Mouse (Mus musculus) liver, embryonic 11.5 days (tissue): ENCODE measurements around the gene Fam83c. TPM values are rescaled to one million over a fixed set of nuclear protein-coding genes. Genes with fewer than 3 reads are reported as not detected.

Experiments
- ATAC-seq: fragments of 200-750 bp; cut with Nextera tagmentation; replicated peaks from 2 replicates; pipeline ENCODE4 v1.8.0; 2017; ENCODE audit warnings: moderate number of reproducible peaks, mild to moderate bottlenecking, moderate TSS enrichment, moderate library complexity; ENCODE audit not compliant: low FRiP score
- DNase-seq: peaks from one replicate; pipeline ENCODE4 v3.0.0-alpha.2; 2017; ENCODE audit warnings: low spot score
- H3K27ac ChIP-seq: fragments of 300-500 bp; sonication (generic); 2 replicates; pipeline ENCODE4 v1.5.1; 2014; ENCODE audit warnings: mild to moderate bottlenecking, low read depth, low read length, control low read depth
- H3K27me3 ChIP-seq: fragments of 300-500 bp; sonication (generic); replicated peaks from 2 replicates; pipeline ENCODE4 v1.6.1; 2014; ENCODE audit warnings: low read length, mixed read lengths; ENCODE audit not compliant: control insufficient read depth, insufficient read depth
- H3K36me3 ChIP-seq: fragments of 300-500 bp; sonication (generic); 2 replicates; pipeline ENCODE4 v1.6.1; 2014; ENCODE audit warnings: mild to moderate bottlenecking, low read length, moderate library complexity, mixed read lengths; ENCODE audit not compliant: control insufficient read depth, insufficient read depth
- H3K4me1 ChIP-seq: fragments of 300-500 bp; sonication (generic); replicated peaks from 2 replicates; pipeline ENCODE4 v1.6.1; 2014; ENCODE audit warnings: low read length, mixed read lengths; ENCODE audit not compliant: control insufficient read depth, insufficient read depth
- H3K4me2 ChIP-seq: fragments of 300-500 bp; sonication (generic); 2 replicates; pipeline ENCODE4 v1.6.1; 2014; ENCODE audit warnings: mild to moderate bottlenecking, control low read depth, moderate library complexity
- H3K4me3 ChIP-seq: fragments of 300-500 bp; sonication (generic); 2 replicates; pipeline ENCODE4 v1.5.1; 2014; ENCODE audit warnings: low read depth, low read length, control low read depth
- H3K9ac ChIP-seq: fragments of 300-500 bp; sonication (generic); 2 replicates; pipeline ENCODE4 v1.6.1; 2014; ENCODE audit warnings: low read depth, low read length, control low read depth
- H3K9me3 ChIP-seq: fragments of 300-500 bp; sonication (generic); 2 replicates; pipeline ENCODE4 v1.6.1; 2016; ENCODE audit warnings: low read length, inconsistent platforms, mixed read lengths; ENCODE audit not compliant: control insufficient read depth
- WGBS: fragments of 180-500 bp; shearing (Covaris S2); extraction: QIAGEN DNeasy Blood & Tissue Kit; methylation state at CpG from one replicate; pipeline ENCODE4 v1.1.7; 2014; 5-methylcytosine and 5-hydroxymethylcytosine counted together
- polyA plus RNA-seq: library from polyadenylated mRNA; unstranded; fragments of >200 nt; fragmentation: Nextera tagmentation; extraction: Ambion mirVana; gene quantifications from 2 replicates; pipeline ENCODE4 v1.2.1, GENCODE M21; 2014

Gene Fam83c
- 0.13 and 0.30 TPM in 2 replicates for polyA plus RNA-seq

DNA sequence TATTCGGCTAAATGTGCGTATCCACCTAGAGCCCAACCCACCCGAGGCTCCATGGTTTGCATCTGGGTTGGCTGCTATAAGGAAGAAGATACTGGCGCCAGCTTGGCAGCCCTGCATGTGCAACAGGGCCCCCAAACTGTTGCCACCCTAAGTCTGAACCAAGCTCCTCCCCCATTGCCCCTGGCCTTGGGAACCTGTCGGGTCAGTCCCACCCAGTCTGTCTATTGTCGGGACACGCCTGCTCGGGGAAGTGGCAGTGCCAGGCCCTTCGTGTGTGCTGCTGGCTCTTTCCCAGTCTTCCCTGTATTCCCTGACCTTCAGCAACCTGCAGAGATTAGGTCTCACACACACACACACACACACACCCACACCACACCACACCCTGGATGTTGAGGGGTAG is at the start of gene Fam83c:
Fam83c (minus strand) TSS at position 123 of the 400 bp plus-strand sequence.
- no peak for ATAC-seq
- Histone ChIP-seq H3K9me3 (no peaks in the 10 kb centered on the region), H3K9ac (no peak within 1 kb of the TSS), H3K36me3 (no peaks in the 10 kb centered on the region), H3K4me3 (no peak within 1 kb of the TSS), H3K27ac (no peak within 1 kb of the TSS), H3K4me1 (no peaks in the 10 kb centered on the region; the same call in 1 of the 2 replicates), H3K4me2 (no peak within 1 kb of the TSS), H3K27me3 (no peaks in the 10 kb centered on the region)
- no peak for DNase-seq
- 66% methylated on average over 9 of the region's 9 CpGs for WGBS

DNA sequence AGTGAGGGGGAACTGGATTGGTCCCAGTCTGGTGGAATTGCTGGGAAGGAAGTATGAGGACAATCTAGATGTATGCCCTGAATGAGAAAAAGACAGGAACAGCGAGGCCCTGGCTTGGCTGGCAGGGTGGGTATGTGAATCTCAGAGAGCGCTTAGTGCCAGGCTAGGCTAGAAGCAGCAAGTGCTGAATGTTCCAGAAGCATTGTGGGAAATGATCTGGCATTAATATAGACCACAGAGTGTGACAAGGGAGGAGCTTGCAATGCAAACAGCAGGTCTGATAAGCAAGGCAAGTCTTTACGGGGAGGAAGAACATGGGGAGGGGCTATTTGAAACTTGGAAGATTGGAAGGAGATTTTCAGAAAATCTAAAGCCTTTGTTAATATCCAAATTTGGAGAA is 47.4 kb upstream of the Fam83c start:
- WGBS: 74% methylated on average over 3 of the region's 3 CpGs
- Histone ChIP-seq H3K4me1 (0 out of 2 replicates have a peak, but pooled peaks cover 5% of the 10 kb centered on the region), H3K4me3 (no peak overlapping the region), H3K4me2 (no peak overlapping the region), H3K27me3 (no peaks in the 10 kb centered on the region), H3K36me3 (peaks cover 8% of the 10 kb centered on the region; the same call in 1 of the 2 replicates), H3K9ac (no peak overlapping the region), H3K27ac (no peak overlapping the region), H3K9me3 (no peaks in the 10 kb centered on the region)
- no peak for ATAC-seq
- DNase-seq: no peak

DNA sequence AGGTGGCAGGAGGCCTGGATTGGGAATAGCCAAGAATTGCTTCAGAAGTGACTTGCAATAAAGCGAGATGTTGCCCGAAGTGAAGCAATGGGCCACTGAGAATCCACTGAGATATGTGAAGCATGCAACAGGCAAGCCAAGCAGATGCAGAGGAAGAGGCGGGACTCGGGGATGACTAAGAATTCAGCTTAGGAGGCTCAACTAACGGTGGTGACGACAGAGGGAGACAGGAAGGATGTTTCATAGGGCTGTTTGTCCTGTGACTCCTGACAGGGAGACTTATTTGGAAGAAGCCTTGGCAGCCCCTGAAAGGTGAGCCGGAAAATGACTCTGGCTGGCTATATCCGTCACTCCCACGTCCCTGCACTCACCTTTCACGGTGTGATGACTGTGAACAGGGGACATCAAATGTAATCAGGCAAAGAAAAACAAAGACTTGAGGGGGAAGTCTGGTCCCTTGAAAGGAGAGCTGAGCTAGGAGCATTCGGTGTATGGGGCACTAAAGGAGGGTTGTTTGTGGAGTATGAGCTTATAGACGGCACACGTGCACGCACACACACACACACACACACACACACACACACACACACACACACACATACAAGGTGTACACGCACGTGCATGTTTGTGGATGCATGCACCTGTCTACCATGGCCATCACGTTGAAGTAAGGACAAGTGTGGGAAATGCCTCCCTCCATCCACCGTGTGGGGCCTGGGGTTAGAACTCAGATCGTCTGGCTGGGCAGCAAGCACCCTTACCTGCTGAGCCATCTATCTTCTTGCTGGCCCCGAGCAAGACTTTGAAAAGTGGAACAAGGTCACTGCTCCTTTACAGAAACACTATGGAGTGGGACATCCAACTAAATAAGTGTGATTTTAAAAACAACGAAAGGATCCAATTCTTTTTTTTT is 44.6 kb upstream of the Fam83c start:
- no peak for DNase-seq
- no peaks in the 10 kb centered on the region for H3K27me3 ChIP-seq
- H3K9ac ChIP-seq: no peak overlapping the region
- no peak overlapping the region for H3K4me3 ChIP-seq
- H3K27ac ChIP-seq: no peak overlapping the region
- H3K4me1 ChIP-seq: 0 out of 2 replicates have a peak, but pooled peaks cover 5% of the 10 kb centered on the region
- H3K9me3 ChIP-seq: no peaks in the 10 kb centered on the region
- no peak for ATAC-seq
- H3K36me3 ChIP-seq: peaks cover 17% of the 10 kb centered on the region
- H3K4me2 ChIP-seq: no peak overlapping the region
- 81% methylated on average over 21 of the region's 21 CpGs for WGBS

GRCm38 (mm10) chr2:155873636-155874035 is 39.0 kb upstream of the Fam83c start:
- H3K4me1 ChIP-seq: no peaks in the 10 kb centered on the region
- H3K36me3 ChIP-seq: peaks cover 12% of the 10 kb centered on the region
- no peak overlapping the region for H3K4me2 ChIP-seq
- H3K9me3 ChIP-seq: no peaks in the 10 kb centered on the region
- H3K27me3 ChIP-seq: no peaks in the 10 kb centered on the region
- no peak overlapping the region for H3K27ac ChIP-seq
- WGBS: 87% methylated on average over 6 of the region's 6 CpGs
- no peak overlapping the region for H3K9ac ChIP-seq
- ATAC-seq (no peak), DNase-seq (no peak)
- H3K4me3 ChIP-seq: no peak overlapping the region

- Histone ChIP-seq H3K4me2 (no peak overlapping the region), H3K27me3 (no peaks in the 10 kb centered on the region), H3K4me1 (no peaks in the 10 kb centered on the region), H3K27ac (no peak overlapping the region), H3K9me3 (no peaks in the 10 kb centered on the region), H3K36me3 (peaks cover 13% of the 10 kb centered on the region), H3K9ac (no peak overlapping the region), H3K4me3 (no peak overlapping the region)
- ATAC-seq (no peak), DNase-seq (no peak)
- WGBS: 81% methylated on average over 10 of the region's 10 CpGs
Observed at GRCm38 (mm10) chr2:155872930-155873507, 38.4 kb upstream of the Fam83c start.

DNA sequence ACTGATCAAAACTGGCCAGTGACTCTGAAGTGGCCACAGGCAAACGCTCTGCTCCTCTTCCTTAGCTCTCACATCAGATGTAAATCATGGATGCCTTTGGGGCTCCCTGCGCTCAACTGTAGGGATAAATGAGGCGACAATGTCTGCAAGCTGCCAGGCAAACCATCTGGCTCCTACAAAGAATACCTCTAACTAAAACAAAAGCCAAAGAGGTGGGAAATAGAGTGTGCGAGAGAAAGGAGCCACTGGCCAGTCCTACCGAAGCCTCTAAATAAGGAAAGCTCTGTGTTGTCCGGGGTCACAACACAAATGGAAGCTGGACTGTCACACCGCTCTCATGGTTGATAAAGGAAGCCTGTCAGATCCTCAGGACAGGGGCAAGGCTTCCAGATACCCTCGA is 37.8 kb upstream of the Fam83c start:
- no peaks in the 10 kb centered on the region for H3K27me3 ChIP-seq
- no peak overlapping the region for H3K4me3 ChIP-seq
- H3K4me2 ChIP-seq: no peak overlapping the region
- H3K4me1 ChIP-seq: no peaks in the 10 kb centered on the region
- no peak overlapping the region for H3K27ac ChIP-seq
- no peaks in the 10 kb centered on the region for H3K9me3 ChIP-seq
- H3K9ac ChIP-seq: no peak overlapping the region
- DNase-seq (no peak), ATAC-seq (no peak)
- peaks cover 13% of the 10 kb centered on the region for H3K36me3 ChIP-seq
- 82% methylated on average over 8 of the region's 8 CpGs for WGBS

DNA sequence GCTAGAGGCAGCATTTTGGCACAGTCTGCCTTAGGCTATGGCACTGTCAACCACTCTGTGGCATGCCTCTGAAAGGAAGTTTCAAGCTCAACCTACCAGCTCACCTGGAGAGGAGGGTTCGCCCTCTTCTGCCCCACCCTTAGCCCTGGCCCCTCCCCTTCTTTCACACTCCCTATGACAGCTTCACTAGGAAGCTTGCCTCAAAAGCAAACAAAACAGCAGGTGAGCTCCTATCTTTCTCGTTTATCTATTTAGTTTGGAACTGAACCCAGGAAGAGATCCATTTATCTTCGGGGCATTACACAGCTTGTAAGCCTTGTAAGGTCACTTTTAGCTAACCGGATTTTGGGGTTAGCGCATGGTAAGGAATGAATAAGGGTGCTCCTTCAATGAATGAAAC is 35.1 kb upstream of the Fam83c start:
- Histone ChIP-seq H3K9me3 (no peaks in the 10 kb centered on the region), H3K9ac (no peak overlapping the region), H3K4me2 (no peak overlapping the region), H3K27me3 (no peaks in the 10 kb centered on the region), H3K4me1 (no peaks in the 10 kb centered on the region), H3K4me3 (no peak overlapping the region), H3K27ac (no peak overlapping the region), H3K36me3 (peaks cover 5% of the 10 kb centered on the region; the same call in 1 of the 2 replicates)
- ATAC-seq (no peak), DNase-seq (no peak)
- 73% methylated on average over 5 of the region's 5 CpGs for WGBS

- no peaks in the 10 kb centered on the region for H3K4me1 ChIP-seq
- H3K27me3 ChIP-seq: no peaks in the 10 kb centered on the region
- peaks cover 3% of the 10 kb centered on the region; the same call in 1 of the 2 replicates for H3K36me3 ChIP-seq
- WGBS: 93% methylated on average over 8 of the region's 8 CpGs
- DNase-seq: no peak
- no peak overlapping the region for H3K27ac ChIP-seq
- no peak overlapping the region for H3K9ac ChIP-seq
- ATAC-seq: no peak
- H3K9me3 ChIP-seq: no peaks in the 10 kb centered on the region
- H3K4me2 ChIP-seq: no peak overlapping the region
- no peak overlapping the region for H3K4me3 ChIP-seq
Observed at GRCm38 (mm10) chr2:155868320-155868719, 33.7 kb upstream of the Fam83c start.
